Mouse (Mus musculus): Measurements from ENCODE around the gene Zbed3. TPM values are rescaled to one million over a fixed set of nuclear protein-coding genes. Genes with fewer than 3 reads are reported as not detected.
A peak's percentile ranks its signal among the peaks of the same experiment; 100 is the strongest.
"Not testable (repeated sequence)": the region's sequence is repeated elsewhere in the genome, so short reads cannot be mapped to it uniquely, and the experiment has no call there.

The Zbed3 gene
- total RNA-seq, 2 experiments from 2014 or later: 2.3 to 14.5 TPM

DNA sequence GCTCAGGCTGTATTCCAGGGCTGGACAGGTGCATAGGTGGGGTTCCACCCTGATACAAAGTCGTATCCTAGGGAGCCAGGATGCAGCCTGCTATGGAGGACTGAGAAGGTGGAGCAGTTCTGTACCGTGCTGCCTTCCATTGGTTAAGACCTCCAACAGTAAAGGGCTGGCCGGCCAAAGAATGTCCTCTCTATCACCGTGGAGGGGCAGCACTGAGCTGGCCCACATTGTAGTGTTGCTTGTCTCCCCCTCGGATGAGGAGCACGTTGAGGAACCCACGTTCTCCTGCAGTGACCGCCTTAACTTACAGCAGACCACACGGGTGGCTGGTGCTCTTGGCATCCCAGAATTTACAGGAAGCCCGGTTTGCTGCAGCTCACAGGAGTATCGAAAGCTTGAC is 7.1 kb downstream of the Zbed3 start:
- ATAC-seq (ENCODE audit: poor library complexity, severe bottlenecking): no peak

DNA sequence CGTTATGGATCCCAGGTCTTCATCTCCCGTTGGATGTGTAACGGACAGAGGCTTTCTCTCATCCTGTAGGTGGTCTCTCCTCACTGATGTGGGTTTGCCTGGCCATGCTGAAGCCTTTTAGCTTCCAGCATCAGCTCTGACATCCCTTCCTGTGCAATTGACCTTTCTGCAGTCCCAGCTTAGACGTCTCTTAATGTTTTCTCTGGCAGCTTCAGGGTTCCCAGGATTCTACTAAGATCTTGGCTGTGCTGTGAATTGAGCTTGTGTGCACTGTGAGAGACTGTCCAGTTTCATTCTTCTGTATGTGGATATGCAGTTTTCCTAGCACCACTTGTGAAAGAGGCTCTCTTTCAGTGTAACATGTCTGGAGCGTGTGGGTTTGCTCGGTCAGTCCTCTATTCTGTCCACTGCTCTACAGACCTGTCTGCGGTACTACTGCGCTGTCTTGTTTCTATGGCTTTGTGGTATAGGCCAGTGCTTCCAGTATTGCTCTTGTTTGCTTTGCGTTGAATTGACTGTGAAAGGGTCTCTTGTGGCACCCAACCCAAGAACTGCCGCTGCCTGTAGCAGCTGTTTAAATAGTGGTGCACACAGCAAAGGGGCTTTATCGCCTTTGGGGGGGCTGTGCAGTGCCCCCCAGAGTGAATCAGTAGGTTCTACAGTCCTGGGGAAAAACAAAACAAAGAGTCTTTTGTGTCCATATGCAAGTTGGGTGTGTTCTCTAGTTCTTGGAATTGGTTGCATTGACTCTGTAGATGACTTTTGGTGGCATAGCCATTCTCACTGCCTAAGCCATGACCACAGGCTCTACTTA is 8.9 kb downstream of the Zbed3 start:
- no peak for ATAC-seq (ENCODE audit: poor library complexity, severe bottlenecking)

DNA sequence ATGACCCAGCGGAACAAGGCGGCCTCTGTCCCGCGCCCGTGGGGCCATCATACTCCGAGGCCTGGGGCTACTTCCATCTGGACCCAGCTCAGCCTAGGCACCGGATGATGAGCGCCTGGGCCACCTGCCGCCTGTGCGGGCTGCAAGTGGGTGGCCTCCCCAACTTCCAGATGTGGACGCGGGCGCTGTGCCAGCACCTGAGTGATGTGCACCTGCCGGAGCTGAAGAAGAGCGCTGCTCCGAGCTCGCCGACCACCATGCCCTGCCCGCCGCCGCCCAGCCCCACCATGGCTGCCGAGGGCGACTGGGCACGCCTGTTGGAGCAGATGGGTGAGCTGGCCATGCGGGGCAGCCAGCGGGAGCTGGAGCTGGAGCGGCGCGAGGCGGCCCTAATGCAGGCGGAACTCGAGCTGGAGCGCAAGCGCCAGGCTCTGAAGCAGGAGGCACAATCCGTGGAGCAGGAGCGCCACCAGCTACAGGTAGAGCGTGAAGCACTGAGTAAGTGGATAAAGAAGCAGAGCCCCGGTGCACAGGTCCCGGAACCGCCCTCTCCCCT is 12.8 kb downstream of the Zbed3 start:
- ATAC-seq (ENCODE audit: poor library complexity, severe bottlenecking): no peak

DNA sequence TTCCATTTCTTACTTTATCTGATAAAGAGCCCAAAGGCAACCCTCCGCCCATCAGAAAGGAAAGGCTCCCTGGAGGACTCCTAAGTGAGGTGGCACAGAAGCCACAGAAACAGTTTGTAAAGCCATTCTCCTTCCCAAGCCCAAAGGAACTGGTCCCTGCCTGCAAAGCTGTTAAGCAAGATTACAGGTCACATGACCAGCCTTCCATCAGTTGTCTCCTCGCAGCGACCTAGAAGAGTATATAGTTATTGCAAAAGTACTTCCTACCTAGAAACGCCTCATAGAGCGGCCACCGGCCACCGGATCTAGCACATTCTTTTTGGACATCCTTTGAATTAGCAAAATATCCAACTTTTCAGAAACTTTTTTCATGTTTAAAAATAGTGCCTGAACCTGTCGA is 20.1 kb downstream of the Zbed3 start:
- no peak for ATAC-seq (ENCODE audit: poor library complexity, severe bottlenecking)

DNA sequence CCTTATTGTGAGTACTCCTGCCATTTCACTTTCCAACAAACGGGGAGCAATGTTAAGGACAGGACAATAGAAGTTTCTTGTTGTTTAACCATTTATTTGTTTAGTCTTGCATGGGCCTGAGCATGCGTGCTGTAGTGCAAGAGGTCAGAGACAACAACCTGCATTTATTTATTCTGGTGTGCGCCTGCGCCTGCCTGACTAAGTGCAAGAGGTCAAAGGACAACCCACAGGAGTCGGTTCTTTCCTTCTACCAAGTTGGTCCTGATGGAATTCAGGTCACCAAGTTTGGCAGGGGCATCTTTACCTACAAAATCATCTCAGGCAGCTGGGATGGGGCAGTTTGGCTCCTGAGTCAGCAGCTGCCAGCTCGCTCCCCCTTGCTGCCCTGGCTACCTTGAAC is 22.5 kb downstream of the Zbed3 start:
- no peak for ATAC-seq (ENCODE audit: poor library complexity, severe bottlenecking)

DNA sequence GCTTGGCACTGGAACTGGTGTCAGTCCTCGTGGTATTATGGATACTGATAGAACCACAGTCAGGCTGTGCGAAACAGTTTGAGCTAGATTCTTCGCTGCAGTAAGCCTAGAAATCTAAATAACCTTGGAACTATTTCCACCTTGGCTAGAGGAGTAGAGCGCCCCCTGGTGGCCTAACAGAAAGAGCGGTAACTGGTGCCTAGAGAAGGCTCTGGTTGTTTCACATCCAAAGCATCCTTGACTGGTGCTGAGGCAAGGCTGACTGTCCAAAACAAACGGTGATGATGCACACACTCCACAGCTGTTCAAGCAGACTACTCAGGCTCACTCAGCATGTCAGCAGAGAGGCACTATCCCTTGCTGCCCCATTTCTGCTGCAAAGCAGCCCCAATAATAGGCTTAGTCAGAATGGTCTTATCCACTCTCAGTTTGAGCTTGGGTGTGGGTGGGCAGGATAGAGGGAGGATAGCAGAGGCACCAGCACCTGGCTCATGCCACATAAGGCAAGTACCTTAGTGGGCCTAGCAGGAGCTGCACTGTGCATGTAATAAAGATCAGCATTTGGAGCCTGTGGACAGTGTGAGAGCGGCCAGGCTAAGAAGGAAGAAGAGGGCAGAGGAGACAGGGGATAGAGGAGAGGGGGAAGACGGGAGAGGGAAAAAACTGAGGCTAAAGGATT is 23.7 kb downstream of the Zbed3 start:
- peak; percentile 80 for ATAC-seq (ENCODE audit: poor library complexity, severe bottlenecking)

DNA sequence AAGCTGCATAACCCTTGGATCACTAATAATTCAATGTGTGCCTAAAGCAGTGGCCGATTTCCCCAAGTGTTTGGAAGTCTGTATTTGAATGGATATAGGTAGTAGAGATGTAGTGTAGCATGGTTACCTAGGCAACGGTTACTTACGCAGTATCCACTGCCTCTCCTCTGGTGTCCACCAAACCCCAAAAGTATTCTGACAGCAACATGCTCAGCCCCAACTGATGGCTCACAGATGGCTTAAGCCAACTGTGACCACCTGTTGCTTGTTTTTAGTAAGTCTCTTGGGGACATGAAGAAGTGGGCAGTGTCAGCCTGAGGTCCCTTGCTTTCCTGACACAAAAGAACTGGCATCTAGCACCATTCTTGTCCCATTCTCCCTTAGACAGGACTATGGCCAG is 25.1 kb downstream of the Zbed3 start:
- ATAC-seq (ENCODE audit: poor library complexity, severe bottlenecking): no peak

DNA sequence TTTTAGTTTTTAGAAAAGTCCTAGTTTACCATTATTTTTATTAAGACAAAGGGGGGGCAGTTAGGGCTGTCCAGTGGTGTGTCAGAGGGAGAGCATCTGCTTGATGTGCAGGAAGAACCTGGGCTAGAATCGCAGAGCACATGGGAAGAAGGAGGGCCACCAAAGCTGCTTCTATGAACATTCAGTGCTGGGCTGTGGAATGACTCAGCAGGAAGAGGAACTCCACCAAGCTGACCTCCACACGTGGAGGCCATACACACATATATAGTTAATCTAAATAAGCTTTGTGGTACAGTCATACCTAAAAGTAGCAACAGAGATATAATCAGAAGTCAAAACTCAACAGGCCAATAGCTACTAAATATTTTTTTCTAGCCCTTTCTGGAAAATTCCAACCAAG is 34.8 kb downstream of the Zbed3 start:
- ATAC-seq (ENCODE audit: poor library complexity, severe bottlenecking): no peak

DNA sequence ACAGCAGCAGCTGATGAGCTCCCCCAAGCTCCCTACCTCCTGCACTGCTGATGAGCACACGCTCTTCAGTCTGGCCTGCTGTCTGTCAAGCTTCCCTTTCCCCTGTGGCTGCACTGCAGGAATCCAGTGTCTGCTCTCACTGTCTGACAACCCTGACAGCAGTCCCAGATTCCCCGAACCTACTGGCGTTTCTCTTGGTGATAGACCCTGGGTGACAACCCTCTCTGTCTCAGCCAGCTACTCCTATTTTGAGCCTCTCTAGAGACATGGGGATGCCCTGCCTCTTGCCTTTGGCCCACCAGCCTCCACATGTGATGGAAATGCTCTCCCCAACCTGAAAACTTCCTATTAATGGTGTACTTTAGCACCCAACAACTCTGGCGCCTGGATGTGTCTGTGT is 40.0 kb downstream of the Zbed3 start:
- 0 out of 2 replicates have a peak, but pooled peaks have one; percentile 15 for ATAC-seq (ENCODE audit: poor library complexity, severe bottlenecking)

DNA sequence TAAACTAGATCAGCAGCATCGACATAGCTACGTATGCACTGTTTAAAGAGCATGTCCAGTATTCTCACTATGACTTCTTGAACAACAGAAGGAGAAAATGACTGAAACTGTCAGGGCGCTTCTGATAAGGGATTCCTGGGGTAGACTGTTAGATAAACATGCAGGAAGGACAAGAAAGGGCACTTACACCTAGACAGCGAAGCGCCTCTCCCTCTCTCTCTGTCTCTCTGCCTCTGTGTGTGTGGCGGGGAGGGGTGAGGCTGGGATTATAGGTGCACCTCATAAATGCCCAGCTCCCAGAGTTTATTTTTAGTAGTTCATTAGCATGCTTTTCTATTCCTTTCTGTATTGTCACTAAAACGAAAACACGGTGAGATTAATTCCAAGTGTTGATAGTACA is 42.9 kb downstream of the Zbed3 start:
- ATAC-seq (ENCODE audit: poor library complexity, severe bottlenecking): no peak

DNA sequence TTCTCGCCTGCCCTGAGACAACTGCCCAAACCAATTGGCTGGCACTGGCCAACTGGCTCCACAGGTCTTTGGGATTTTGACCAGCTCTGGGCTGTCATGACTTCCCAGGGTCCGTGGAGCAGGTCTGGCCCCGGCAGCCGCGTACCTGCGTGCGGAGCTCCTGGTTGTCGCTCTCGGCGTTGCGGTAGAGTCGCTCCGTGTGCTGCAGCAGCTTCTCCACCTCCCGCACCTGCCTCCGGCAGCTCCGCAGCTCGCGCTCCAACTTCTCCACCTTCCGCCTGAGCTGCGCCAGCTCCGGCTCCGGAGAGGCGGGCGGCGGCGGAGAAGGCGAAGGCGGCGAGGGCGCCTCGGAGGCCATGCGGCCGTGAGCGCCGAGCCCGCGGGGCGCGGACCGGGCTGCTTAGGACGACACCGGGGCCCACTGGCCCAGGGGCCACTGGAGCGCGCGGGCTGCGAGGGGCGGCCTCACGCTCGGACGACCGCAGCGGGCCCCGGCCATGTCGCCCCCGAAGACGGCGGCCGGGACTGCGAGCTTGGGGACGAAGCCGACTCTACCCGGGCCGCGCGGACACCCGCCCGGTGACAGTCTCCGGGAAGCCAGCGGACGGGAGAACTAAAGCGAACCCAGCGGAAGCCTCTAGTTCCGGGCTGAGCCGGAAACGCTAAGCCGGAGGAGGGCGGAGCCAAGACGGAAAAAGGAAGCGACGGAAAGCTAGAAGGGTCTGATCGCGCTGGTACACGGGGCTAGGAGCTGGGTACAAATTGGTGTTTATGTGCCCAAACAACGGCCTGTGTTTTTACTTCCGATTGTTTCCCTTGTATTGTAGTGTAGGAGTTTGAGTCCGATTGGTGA is 51.5 kb downstream of the Zbed3 start, which contains the start of gene Aggf1:
TSS of gene Aggf1 (minus strand) at position 652 of the 853 bp plus-strand sequence.
- ATAC-seq (ENCODE audit: poor library complexity, severe bottlenecking): peak; percentile 93

DNA sequence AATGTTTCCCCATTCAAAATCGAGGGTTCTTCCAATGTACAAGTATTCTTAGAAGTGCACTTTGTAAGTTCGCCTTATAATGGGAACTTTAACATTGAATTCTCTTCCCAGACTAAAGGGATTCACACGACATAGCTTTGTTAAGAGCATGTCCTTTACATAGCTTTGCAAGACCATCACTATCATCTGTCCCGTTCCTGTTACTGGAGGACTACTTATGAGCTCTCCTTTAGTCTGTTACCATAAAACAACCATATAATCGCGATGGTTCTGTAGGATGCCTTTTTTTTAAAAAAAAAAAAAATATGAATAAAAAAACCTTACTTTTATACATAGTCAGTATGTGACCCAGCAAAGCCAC is 52.1 kb downstream of the Zbed3 start:
- peak; percentile 13 for ATAC-seq (ENCODE audit: poor library complexity, severe bottlenecking)

DNA sequence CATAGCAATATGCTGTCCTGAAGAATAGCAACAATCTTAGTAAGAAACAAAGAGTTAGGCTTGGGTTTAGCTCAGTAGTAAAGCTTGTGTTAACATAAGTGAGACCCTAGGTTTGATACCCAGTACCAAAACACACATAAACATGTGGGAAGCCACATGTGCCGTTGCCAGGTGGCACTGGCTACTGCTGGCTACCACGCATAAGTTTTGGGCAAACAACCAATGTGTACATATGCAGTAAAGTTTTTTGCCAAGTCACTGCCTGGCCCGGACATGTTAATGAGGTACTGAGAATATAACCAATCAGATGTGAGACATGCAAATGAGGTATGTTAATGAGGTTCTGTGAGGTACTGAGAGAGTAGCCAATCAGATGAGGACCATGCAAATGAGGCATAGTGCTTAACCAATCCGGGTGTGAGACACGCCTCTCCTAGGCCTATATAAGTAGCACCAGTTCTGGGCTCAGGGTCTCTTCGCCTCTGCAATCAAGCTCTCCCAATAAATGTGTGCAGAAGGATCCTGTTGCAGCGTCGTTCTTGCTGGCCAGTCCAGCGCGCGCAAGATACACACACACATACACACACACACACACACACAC is 53.4 kb downstream of the Zbed3 start:
- ATAC-seq (ENCODE audit: poor library complexity, severe bottlenecking): not testable (repeated sequence)

DNA sequence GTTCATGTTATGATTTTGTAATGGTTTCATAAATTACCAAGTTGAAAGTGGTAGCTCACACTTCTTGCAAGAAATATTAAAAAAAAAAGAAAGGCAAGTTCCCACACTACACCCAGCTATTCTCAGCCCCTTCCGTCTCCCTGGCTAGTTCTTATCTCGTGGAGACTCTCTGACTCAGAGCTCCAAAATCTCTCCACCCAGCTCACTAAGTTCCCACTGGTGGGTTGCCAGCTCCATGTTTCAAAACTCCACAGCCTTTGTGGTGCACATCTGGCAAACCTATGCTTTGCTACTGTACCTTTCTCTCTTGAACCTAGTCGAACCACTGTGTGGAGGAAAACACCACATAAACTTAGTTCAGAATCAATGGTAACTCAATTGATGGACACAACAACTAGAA is 55.3 kb downstream of the Zbed3 start:
- ATAC-seq (ENCODE audit: poor library complexity, severe bottlenecking): no peak

DNA sequence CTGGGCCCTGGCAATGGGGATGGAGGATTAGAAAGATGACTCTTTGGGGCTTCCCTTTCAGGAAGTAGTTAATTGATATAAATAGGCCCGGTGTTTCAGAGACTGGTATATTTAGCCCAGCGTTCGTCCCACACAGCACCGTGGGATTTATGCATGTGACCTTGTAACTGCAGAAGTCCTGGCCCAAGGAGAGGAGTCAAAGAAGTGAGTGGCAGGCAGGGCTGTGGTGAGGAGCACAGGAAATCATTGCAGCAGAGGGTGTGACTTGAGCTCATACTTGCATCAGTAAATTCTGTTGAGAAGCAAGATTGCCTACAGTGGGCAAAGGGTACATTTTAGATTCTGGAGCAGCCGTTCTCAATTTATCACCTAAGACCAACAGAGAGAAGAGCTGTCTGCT is 59.0 kb downstream of the Zbed3 start:
- ATAC-seq (ENCODE audit: poor library complexity, severe bottlenecking): peak; percentile 90

Other genes with a start within 250 kb of the Zbed3 start
- 2.0 and 2.4 TPM in 2 replicates for gene Pde8b, start 73.3 kb upstream of the Zbed3 start, total RNA-seq (2015)
- gene Pde8b, start 73.3 kb upstream of the Zbed3 start, total RNA-seq (2017): 2.2 and 3.2 TPM in 2 replicates
- gene Aggf1, start 51.7 kb downstream of the Zbed3 start, total RNA-seq (2015): 21.2 and 22.2 TPM in 2 replicates
- gene Aggf1, start 51.7 kb downstream of the Zbed3 start, total RNA-seq (2017): 38.1 and 40.3 TPM in 2 replicates
- not detected in 2 replicates for gene Crhbp, start 121.3 kb downstream of the Zbed3 start, total RNA-seq (2015)
- not detected in 2 replicates for gene Crhbp, start 121.3 kb downstream of the Zbed3 start, total RNA-seq (2017)
- not detected in 2 replicates for gene S100z, start 155.1 kb downstream of the Zbed3 start, total RNA-seq (2015)
- gene S100z, start 155.1 kb downstream of the Zbed3 start, total RNA-seq (2017): not detected in 2 replicates
- gene F2rl1, start 201.6 kb downstream of the Zbed3 start, total RNA-seq (2015): 0.14 TPM in 1 of 2 replicates, not detected in the other
- gene F2rl1, start 201.6 kb downstream of the Zbed3 start, total RNA-seq (2017): 0.33 and 0.61 TPM in 2 replicates

Data from megakaryocyte, adult 5-6 weeks (primary cell).